Mouse (Mus musculus) limb, embryonic 12.5 days (tissue): Measurements from ENCODE around the gene Col5a3. TPM values are rescaled to one million over a fixed set of nuclear protein-coding genes. Genes with fewer than 3 reads are reported as not detected.

Source experiments
- ATAC-seq: fragments of 200-750 bp; cut with Nextera tagmentation; 2 replicates; pipeline ENCODE4 v1.8.0; 2017; ENCODE audit warnings: low read depth, moderate TSS enrichment; ENCODE audit not compliant: insufficient number of reproducible peaks, insufficient read depth, low FRiP score, low TSS enrichment
- H3K27ac ChIP-seq: fragments of 300-500 bp; sonication (generic); 2 replicates; pipeline ENCODE4 v1.5.1; 2016; ENCODE audit warnings: mild to moderate bottlenecking, moderate library complexity
- H3K27me3 ChIP-seq: fragments of 300-500 bp; sonication (generic); 2 replicates; pipeline ENCODE4 v1.6.1; 2016; ENCODE audit warnings: mild to moderate bottlenecking, moderate library complexity
- H3K36me3 ChIP-seq: fragments of 300-500 bp; sonication (generic); 2 replicates; pipeline ENCODE4 v1.6.1; 2016; ENCODE audit warnings: mild to moderate bottlenecking, moderate library complexity
- H3K4me1 ChIP-seq: fragments of 300-500 bp; sonication (generic); replicated peaks from 2 replicates; pipeline ENCODE4 v1.6.1; 2016
- H3K4me2 ChIP-seq: fragments of 300-500 bp; sonication (generic); 2 replicates; pipeline ENCODE4 v1.6.1; 2016; ENCODE audit warnings: mild to moderate bottlenecking, moderate library complexity
- H3K4me3 ChIP-seq: fragments of 300-500 bp; sonication (generic); replicated peaks from 2 replicates; pipeline ENCODE4 v1.5.1; 2016; ENCODE audit warnings: mild to moderate bottlenecking
- H3K9ac ChIP-seq: fragments of 300-500 bp; sonication (generic); replicated peaks from 2 replicates; pipeline ENCODE4 v1.6.1; 2016; ENCODE audit warnings: mild to moderate bottlenecking, moderate library complexity
- H3K9me3 ChIP-seq: fragments of 300-500 bp; sonication (generic); 2 replicates; pipeline ENCODE4 v1.6.1; 2016; ENCODE audit warnings: mild to moderate bottlenecking, moderate library complexity
- WGBS: fragments of 180-500 bp; shearing (Covaris S2); methylation state at CpG from one replicate; pipeline ENCODE4 v1.1.7; 2016; 5-methylcytosine and 5-hydroxymethylcytosine counted together
- polyA plus RNA-seq: library from polyadenylated mRNA; unstranded; fragments of >200 nt; fragmentation: Nextera tagmentation; extraction: Ambion mirVana; gene quantifications from 2 replicates; pipeline ENCODE4 v1.2.1, GENCODE M21; 2016

Col5a3 gene
- polyA plus RNA-seq, 1 experiment from 2014 or later, result 0.28 TPM

DNA sequence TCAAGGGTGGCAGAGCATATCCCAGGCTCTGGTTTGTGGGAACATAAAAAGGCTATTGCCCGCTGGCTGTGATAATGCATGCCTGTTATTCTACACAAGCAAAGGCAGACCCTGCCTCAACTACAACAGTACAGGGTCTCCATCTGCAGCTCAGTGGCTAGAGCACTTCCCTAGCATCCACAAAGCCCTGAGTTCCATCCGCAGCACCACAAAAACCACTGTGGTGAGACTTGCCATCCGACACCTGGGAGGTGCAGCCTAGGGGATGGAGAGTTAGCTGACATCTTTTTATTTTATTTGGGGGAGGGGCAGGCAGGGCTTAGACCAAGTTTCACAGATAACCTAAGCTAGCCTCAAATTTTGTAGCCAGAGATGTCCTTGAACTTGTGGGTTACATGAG is 53.5 kb downstream of the Col5a3 start:
- no peak overlapping the region for H3K27ac ChIP-seq
- H3K9me3 ChIP-seq, result no peaks in the 10 kb centered on the region
- no peak for ATAC-seq
- no peaks in the 10 kb centered on the region for H3K4me1 ChIP-seq
- no peaks in the 10 kb centered on the region for H3K36me3 ChIP-seq
- H3K4me2 ChIP-seq, result no peak overlapping the region
- H3K4me3 ChIP-seq, result no peak overlapping the region
- 63% methylated on average over 3 of the region's 3 CpGs for WGBS
- H3K9ac ChIP-seq, result no peak overlapping the region
- peaks cover 7% of the 10 kb centered on the region; the same call in 1 of the 2 replicates for H3K27me3 ChIP-seq

DNA sequence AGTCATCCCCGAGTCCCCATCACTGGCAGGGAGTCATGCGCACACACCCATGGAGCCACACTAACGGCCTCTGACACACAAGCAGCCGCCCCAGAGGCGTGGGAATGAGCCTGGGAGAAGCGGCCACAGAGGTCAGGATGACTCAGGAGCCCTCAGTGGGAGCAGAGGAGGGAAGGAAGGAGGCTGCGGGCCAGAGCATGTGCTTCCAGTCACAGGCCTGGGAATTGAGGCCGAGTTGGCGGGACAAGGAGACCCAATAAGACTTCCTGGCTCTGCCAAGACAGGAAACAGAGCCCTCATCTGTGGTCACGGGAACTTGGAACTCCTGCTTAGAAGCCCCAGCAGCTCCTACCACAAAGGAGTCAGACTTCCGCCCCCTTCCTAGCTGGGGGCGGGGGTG is 54.1 kb downstream of the Col5a3 start:
- Histone ChIP-seq H3K4me1 (no peaks in the 10 kb centered on the region), H3K36me3 (no peaks in the 10 kb centered on the region), H3K9me3 (no peaks in the 10 kb centered on the region), H3K27ac (no peak overlapping the region), H3K27me3 (peaks cover 7% of the 10 kb centered on the region; the same call in 1 of the 2 replicates), H3K4me3 (no peak overlapping the region), H3K4me2 (no peak overlapping the region), H3K9ac (no peak overlapping the region)
- WGBS, result 55% methylated on average over 12 of the region's 12 CpGs
- ATAC-seq, result no peak

DNA sequence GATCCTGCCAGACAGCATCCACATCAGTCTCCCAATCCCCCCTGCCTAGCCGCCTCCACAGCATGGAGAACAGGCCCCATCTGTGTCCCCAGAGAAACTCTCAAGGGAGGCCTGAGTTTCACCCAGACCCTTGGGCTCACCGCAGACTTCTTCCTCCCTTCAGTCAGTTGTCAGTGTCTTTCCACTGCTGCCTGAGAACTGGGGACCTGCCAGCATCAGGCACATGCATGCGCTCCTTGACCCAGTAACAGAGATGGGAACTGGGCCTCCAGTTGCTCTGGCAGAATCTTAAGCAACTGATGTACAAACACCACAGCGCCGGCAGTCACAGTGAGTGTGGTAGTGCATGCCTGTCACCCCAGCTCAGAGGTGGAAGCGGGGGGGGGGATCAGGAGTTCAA is 56.0 kb downstream of the Col5a3 start:
- H3K27me3 ChIP-seq, result peaks cover 7% of the 10 kb centered on the region; the same call in 1 of the 2 replicates
- H3K4me1 ChIP-seq, result no peaks in the 10 kb centered on the region
- no peak overlapping the region for H3K27ac ChIP-seq
- no peak for ATAC-seq
- no peak overlapping the region for H3K4me3 ChIP-seq
- H3K36me3 ChIP-seq, result no peaks in the 10 kb centered on the region
- H3K4me2 ChIP-seq, result no peak overlapping the region
- H3K9me3 ChIP-seq, result no peaks in the 10 kb centered on the region
- H3K9ac ChIP-seq, result no peak overlapping the region
- 87% methylated on average over 6 of the region's 6 CpGs for WGBS

DNA sequence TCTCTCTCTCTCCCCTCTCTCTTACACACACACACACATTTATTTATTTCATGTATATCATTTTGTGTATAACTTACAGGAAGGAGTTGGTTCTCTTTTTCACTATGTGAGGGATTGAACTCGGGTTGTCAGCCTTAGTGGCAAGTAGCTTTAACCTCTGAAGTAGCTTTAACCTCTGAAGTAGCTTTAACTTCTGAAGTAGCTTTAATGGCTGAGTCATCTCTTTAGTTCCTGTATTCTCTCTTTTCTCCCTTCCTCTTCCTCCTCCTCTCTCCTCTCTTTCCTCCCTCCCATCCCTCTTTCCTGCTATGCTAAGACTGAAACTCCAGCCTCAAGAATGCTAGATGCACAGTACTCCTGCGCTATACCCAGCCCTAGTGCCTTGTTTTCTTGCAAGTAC is 56.6 kb downstream of the Col5a3 start:
- Histone ChIP-seq H3K9ac (no peak overlapping the region), H3K4me3 (no peak overlapping the region), H3K4me1 (no peaks in the 10 kb centered on the region), H3K27me3 (peaks cover 7% of the 10 kb centered on the region; the same call in 1 of the 2 replicates), H3K27ac (no peak overlapping the region), H3K36me3 (no peaks in the 10 kb centered on the region), H3K4me2 (no peak overlapping the region), H3K9me3 (no peaks in the 10 kb centered on the region)
- WGBS, result 77% methylated on average over 2 of the region's 2 CpGs
- no peak for ATAC-seq

DNA sequence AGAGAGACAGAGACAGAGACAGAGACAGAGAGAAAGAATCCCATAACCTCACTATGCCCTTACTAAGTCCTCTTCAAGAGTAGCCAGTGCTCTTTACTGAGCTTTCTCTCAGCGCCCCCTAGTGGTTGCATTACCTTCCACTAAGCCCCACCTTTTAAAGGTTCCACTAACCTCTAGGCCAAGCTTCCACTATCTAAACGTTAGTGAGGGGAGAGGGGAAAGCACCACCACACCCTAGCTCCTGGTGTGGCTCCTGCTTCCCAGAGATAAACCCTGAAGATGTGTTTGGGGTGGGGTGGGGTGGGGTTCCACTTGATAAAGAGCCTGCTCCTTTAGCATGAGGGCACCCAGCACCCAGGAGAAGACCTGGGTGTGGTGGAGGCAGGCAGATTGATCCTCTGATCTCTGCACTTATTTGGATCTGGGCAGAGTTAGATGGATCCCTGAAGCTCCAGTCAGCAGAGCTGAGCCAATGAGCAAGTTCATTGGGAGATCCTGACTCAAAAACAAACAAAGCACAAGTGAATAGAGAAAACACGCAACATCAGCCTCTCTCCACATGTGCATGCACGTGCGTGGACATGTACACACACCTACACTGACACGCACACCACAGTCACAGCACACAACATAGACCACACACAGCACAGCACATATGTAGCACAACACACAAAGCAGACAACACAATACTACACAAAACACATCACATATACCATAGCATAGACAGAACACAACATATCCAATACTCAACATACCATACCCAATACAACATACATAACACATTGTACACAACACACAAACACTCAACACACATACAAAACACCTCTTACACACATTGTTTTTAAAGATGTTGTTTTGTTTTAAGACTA is 57.5 kb downstream of the Col5a3 start:
- Histone ChIP-seq H3K9me3 (no peaks in the 10 kb centered on the region), H3K4me1 (no peaks in the 10 kb centered on the region), H3K4me2 (no peak overlapping the region), H3K27ac (no peak overlapping the region), H3K27me3 (peaks cover 7% of the 10 kb centered on the region; the same call in 1 of the 2 replicates), H3K36me3 (no peaks in the 10 kb centered on the region), H3K9ac (no peak overlapping the region), H3K4me3 (no peak overlapping the region)
- ATAC-seq, result no peak
- WGBS, result 56% methylated on average over 6 of the region's 6 CpGs

DNA sequence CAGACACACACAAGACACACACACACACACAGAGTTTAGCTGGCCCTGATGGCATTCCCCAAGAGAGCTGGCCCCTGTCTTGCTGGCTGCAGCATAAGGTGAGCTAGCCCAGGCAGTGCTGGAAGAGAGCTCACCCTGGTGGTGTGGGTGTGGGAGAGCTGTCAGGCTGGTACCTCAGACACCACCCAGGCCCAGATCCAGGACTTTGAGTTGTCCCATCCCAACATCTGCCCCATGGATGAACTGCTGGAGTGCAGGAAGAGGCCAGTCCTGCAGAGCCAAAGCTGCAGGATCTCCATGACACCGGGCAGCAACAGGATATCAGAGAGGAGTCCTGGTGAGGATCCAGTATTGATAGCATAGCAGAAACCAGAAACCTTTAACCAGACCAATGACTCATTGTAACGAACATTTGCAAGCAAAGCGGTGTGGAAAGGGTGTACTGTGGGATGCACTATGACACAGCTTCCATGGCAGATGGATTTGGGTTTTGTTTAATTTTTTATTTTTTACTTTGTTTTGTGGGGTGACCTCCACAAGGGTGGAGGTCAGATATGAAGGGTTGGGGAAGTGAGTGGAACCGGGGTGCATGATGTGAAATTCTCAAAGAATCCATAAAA is 58.7 kb downstream of the Col5a3 start:
- WGBS, result 91% methylated on average over 4 of the region's 4 CpGs
- H3K4me1 ChIP-seq, result no peaks in the 10 kb centered on the region

DNA sequence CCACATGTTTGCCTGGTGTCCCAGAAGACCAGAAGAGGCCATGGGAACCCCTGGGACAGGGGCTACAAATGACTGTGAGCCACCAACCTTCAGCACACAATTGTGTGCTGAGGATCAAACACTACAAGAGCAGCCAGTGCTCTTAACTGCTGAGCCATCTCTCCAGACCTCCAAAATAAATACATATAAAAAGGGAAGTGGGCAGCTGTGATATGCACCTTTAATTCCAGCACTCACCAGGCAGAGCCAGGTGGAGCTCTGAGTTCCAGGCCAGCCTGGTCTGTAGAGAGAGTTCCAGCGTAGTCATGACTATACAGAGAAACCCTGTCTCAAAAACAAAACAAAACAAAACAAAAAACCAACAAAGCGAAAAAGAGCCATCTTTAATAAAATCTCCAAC is 60.5 kb downstream of the Col5a3 start:
- Histone ChIP-seq H3K9ac (no peak overlapping the region), H3K9me3 (no peaks in the 10 kb centered on the region), H3K36me3 (no peaks in the 10 kb centered on the region), H3K4me2 (no peak overlapping the region), H3K4me3 (no peak overlapping the region), H3K27ac (no peak overlapping the region), H3K4me1 (no peaks in the 10 kb centered on the region), H3K27me3 (peaks cover 3% of the 10 kb centered on the region; the same call in 1 of the 2 replicates)
- WGBS, result 93% methylated on average over 2 of the region's 2 CpGs
- no peak for ATAC-seq

More for the DNA sequence above, 58.7 kb downstream of the Col5a3 start:
- Histone ChIP-seq H3K4me2 (no peak overlapping the region), H3K27me3 (peaks cover 3% of the 10 kb centered on the region; the same call in 1 of the 2 replicates), H3K27ac (no peak overlapping the region), H3K36me3 (no peaks in the 10 kb centered on the region), H3K9me3 (no peaks in the 10 kb centered on the region), H3K9ac (no peak overlapping the region), H3K4me3 (no peak overlapping the region)
- ATAC-seq, result no peak

DNA sequence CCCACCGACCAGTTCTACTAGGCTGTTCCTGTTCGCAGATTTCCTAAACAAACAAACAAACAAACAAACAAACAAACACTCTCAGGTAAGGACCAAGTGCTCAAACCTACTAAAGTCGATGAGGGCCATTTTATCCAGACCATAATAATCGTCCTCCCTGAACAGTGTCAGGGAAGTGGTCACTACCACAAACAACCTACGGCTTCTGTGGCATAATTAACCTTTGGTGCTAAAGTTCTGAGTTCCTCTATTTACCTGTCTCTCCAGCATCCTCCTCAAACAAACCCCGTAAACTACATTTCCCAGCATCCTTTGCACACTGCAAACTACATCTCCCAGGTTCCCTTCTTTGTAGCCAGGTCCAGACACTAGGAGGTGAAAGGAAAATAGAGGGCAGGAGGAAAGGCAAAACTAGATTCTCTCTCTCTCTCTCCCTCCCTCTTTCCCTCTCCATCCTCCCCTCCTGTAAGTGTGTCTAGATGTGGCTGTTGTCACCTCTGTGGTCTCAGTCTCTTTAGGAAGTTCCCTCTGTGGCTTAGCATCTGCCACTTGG is 63.3 kb downstream of the Col5a3 start:
- WGBS, result 51% methylated on average over 6 of the region's 6 CpGs
- H3K4me3 ChIP-seq, result no peak overlapping the region
- no peak for ATAC-seq

DNA sequence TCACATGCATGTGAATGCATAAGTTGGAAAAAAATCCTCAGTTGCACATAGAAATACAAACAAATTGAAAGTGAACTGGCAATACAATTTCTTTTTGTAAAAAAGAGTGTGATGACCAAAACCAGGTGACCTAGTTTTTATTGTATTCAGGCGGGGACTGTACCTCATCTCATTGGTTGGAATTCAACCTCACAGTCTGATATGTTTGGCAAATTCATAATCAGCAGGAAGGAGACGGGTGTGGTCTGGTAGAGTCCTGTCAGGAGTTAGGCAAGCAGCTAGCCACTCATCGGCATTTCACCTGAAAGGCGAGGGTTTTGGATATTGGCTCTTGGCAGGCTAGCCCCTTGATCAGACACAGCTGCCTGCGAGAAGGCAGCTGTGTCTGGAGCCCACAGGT is 65.7 kb downstream of the Col5a3 start:
- peaks cover 45% of the 10 kb centered on the region for H3K27me3 ChIP-seq
- H3K27ac ChIP-seq, result no peak overlapping the region
- H3K4me2 ChIP-seq, result no peak overlapping the region
- H3K36me3 ChIP-seq, result no peaks in the 10 kb centered on the region
- H3K9ac ChIP-seq, result no peak overlapping the region
- no peak for ATAC-seq
- 71% methylated on average over 5 of the region's 5 CpGs for WGBS
- no peak overlapping the region for H3K4me3 ChIP-seq
- H3K9me3 ChIP-seq, result no peaks in the 10 kb centered on the region
- H3K4me1 ChIP-seq, result peaks cover 15% of the 10 kb centered on the region

More for the DNA sequence above, 63.3 kb downstream of the Col5a3 start:
- Histone ChIP-seq H3K27ac (no peak overlapping the region), H3K4me1 (peaks cover 2% of the 10 kb centered on the region), H3K36me3 (no peaks in the 10 kb centered on the region), H3K9me3 (no peaks in the 10 kb centered on the region), H3K9ac (no peak overlapping the region), H3K27me3 (peaks cover 22% of the 10 kb centered on the region), H3K4me2 (no peak overlapping the region)

DNA sequence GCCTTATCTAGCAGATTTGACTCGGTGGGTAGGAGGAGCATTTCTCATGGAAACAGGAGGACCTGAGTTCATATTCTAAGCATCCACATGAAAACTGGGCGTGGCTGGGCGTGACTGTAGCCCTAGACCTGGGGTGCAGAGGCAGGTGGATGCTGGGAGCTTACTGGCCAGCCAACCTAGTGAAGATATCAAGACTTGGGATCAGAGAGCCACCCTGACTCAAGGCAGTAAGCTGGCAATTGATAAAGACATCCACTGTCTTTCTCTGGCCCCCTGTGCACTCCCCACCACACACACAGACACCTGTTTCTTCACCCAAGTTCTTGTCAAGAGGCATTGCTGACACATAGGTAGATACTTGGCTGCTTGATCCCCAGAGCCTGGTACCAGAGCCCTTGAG is 66.3 kb downstream of the Col5a3 start:
- Histone ChIP-seq H3K4me2 (no peak overlapping the region), H3K27me3 (peaks cover 52% of the 10 kb centered on the region), H3K36me3 (no peaks in the 10 kb centered on the region), H3K9me3 (no peaks in the 10 kb centered on the region; the same call in 1 of the 2 replicates), H3K27ac (no peak overlapping the region), H3K4me3 (no peak overlapping the region), H3K4me1 (peaks cover 15% of the 10 kb centered on the region), H3K9ac (no peak overlapping the region)
- ATAC-seq, result no peak
- 65% methylated on average over 3 of the region's 3 CpGs for WGBS

DNA sequence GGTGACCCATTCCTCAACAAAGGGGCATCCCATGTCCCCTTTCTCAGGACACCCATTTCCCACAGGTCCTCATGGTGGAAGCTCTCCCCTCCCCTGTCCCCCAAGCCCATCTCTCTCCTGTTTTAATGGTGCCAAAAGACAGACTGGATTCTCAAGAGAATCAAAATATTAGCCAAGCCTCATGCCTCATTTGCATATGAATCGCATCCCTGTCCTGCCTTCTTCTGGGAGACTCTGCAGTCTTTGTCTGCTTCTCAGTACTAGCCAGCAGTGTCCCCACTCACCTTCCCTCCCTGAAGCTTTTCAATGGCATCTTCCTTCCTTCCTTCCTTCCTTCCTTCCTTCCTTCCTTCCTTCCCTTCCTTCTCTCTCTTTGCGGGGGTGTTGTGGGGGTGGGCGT is 67.2 kb downstream of the Col5a3 start:
- H3K4me1 ChIP-seq, result peaks cover 15% of the 10 kb centered on the region
- ATAC-seq, result no peak

More for the DNA sequence above, 67.2 kb downstream of the Col5a3 start:
- no peaks in the 10 kb centered on the region for H3K36me3 ChIP-seq
- peaks cover 60% of the 10 kb centered on the region for H3K27me3 ChIP-seq
- WGBS, result 10% methylated on average over 3 of the region's 3 CpGs
- no peak overlapping the region for H3K27ac ChIP-seq
- no peak overlapping the region for H3K4me2 ChIP-seq
- no peak overlapping the region for H3K9ac ChIP-seq
- H3K9me3 ChIP-seq, result no peaks in the 10 kb centered on the region; the same call in 1 of the 2 replicates
- H3K4me3 ChIP-seq, result no peak overlapping the region
